Mouse (Mus musculus) Patski (cell line): ENCODE measurements around the gene Ppib. TPM values are rescaled to one million over a fixed set of nuclear protein-coding genes. Genes with fewer than 3 reads are reported as not detected.

Source experiments
- ATAC-seq: fragments of 100-300 bp; one replicate; pipeline ENCODE4 v1.8.0; 2021
- CTCF ChIA-PET: fragments of 350-600 bp; sonication (Branson Sonifier 250); formaldehyde crosslinking; loops from one replicate; lab custom pipeline; 2022; ENCODE audit warnings: inconsistent platforms; lab: Charles Lee
- POLR2A ChIA-PET: fragments of 350-600 bp; sonication (Branson Sonifier 250); formaldehyde crosslinking; loops from one replicate; lab custom pipeline; 2022; ENCODE audit warnings: antibody characterized with exemption, inconsistent platforms; lab: Charles Lee
- DNase-seq: peaks from one replicate; pipeline ENCODE4 v3.0.0-alpha.2; 2011; ENCODE audit warnings: low read depth, low spot score
- H3K27me3 ChIP-seq: fragments of 371-371 bp; one replicate; pipeline ENCODE4 v1.5.1; 2021
- CTCF ChIP-seq: fragments of 100-300 bp; IDR thresholded peaks from one replicate; pipeline ENCODE4 v1.5.1; 2021
- in situ Hi-C: fragments of 300-500 bp; cut with MboI; formaldehyde crosslinking; loops from 3 replicates; pipeline ENCODE4 v1.11.1; 2018; ENCODE audit warnings: low pct_unique_long_range_greater_than_20kb, mixed read lengths
- polyA plus RNA-seq: library from polyadenylated mRNA; unstranded; gene quantifications from one replicate; pipeline ENCODE4 v1.2.3, GENCODE M21; 2021

The Ppib gene
- polyA plus RNA-seq, 1 experiment from 2014 or later = 715 TPM

- no peaks in the 10 kb centered on the region for H3K27me3 ChIP-seq
- DNase-seq = no peak
- CTCF ChIA-PET = interaction anchor here (1.2 to 2.0 kb wide), 3 partner anchors 13 to 23 kb away, joined by 3 to 7 read pairs (median 7); no protein-coding TSS in a partner anchor
- POLR2A ChIA-PET = interaction anchor here (1.5 kb wide), 1 partner anchor 13 kb away, joined by 3 read pairs; no protein-coding TSS in a partner anchor
- no peak for TF ChIP-seq CTCF
- no peak for ATAC-seq
- in situ Hi-C loops = no loop called here
Measured at GRCm38 (mm10) chr9:66091327-66092231, 31.6 kb downstream of the Ppib start.

GRCm38 (mm10) chr9:66092664-66093063 is 32.6 kb downstream of the Ppib start:
- in situ Hi-C loops = no loop called here
- ChIA-PET POLR2A (interaction anchor here (1.5 kb wide), 1 partner anchor 12 kb away, joined by 3 read pairs; no protein-coding TSS in a partner anchor), CTCF (interaction anchor here (1.8 kb wide), 1 partner anchor 18 kb away, joined by 4 read pairs; no protein-coding TSS in a partner anchor)
- H3K27me3 ChIP-seq = no peaks in the 10 kb centered on the region
- DNase-seq = no peak
- no peak for TF ChIP-seq CTCF
- no peak for ATAC-seq

GRCm38 (mm10) chr9:66101577-66101976 is 41.6 kb downstream of the Ppib start:
- ChIA-PET CTCF (interaction anchor here (0.6 kb wide), 1 partner anchor 15 kb away, joined by 3 read pairs; no protein-coding TSS in a partner anchor), POLR2A (no interaction called here)
- in situ Hi-C loops = no loop called here
- ATAC-seq (no peak), DNase-seq (no peak)
- H3K27me3 ChIP-seq = no peaks in the 10 kb centered on the region
- TF ChIP-seq CTCF = no peak

GRCm38 (mm10) chr9:66102668-66103067 is 42.6 kb downstream of the Ppib start:
- TF ChIP-seq CTCF = no peak
- ChIA-PET CTCF (no interaction called here), POLR2A (no interaction called here)
- in situ Hi-C loops = no loop called here
- ATAC-seq (no peak), DNase-seq (no peak)
- H3K27me3 ChIP-seq = no peaks in the 10 kb centered on the region

GRCm38 (mm10) chr9:66104601-66105000 is 44.6 kb downstream of the Ppib start:
- no peak for DNase-seq
- POLR2A ChIA-PET = interaction anchor here (0.8 kb wide), 1 partner anchor 12 kb away, joined by 3 read pairs; no protein-coding TSS in a partner anchor
- ATAC-seq = no peak
- in situ Hi-C loops = no loop called here
- TF ChIP-seq CTCF = no peak
- no peaks in the 10 kb centered on the region for H3K27me3 ChIP-seq
- CTCF ChIA-PET = interaction anchor here (0.7 kb wide), 1 partner anchor 9 kb away, joined by 3 read pairs; no protein-coding TSS in a partner anchor

GRCm38 (mm10) chr9:66105168-66105567 is 45.1 kb downstream of the Ppib start:
- DNase-seq (no peak), ATAC-seq (no peak)
- in situ Hi-C loops = no loop called here
- H3K27me3 ChIP-seq = no peaks in the 10 kb centered on the region
- TF ChIP-seq CTCF = no peak
- ChIA-PET CTCF (interaction anchor here (0.7 to 1.4 kb wide), 3 partner anchors 10 to 18 kb away, joined by 3 to 7 read pairs (median 3); no protein-coding TSS in a partner anchor), POLR2A (no interaction called here)

GRCm38 (mm10) chr9:66109574-66109973 is 49.6 kb downstream of the Ppib start:
- in situ Hi-C loops = no loop called here
- no peak for ATAC-seq
- ChIA-PET CTCF (interaction anchor here (0.7 to 1.6 kb wide), 3 partner anchors 14 to 20 kb away, joined by 3 to 4 read pairs (median 3); no protein-coding TSS in a partner anchor), POLR2A (no interaction called here)
- TF ChIP-seq CTCF = no peak
- no peak for DNase-seq
- H3K27me3 ChIP-seq = no peaks in the 10 kb centered on the region

- ChIA-PET CTCF (interaction anchor here (0.7 to 1.6 kb wide), 3 partner anchors 13 to 21 kb away, joined by 3 to 4 read pairs (median 3); no protein-coding TSS in a partner anchor), POLR2A (no interaction called here)
- ATAC-seq (no peak), DNase-seq (no peak)
- no peaks in the 10 kb centered on the region for H3K27me3 ChIP-seq
- in situ Hi-C loops = no loop called here
- TF ChIP-seq CTCF = no peak
Measured at GRCm38 (mm10) chr9:66110126-66110525, 50.1 kb downstream of the Ppib start.

- H3K27me3 ChIP-seq = no peaks in the 10 kb centered on the region
- no peak for TF ChIP-seq CTCF
- no peak for ATAC-seq
- no peak for DNase-seq
- ChIA-PET CTCF (interaction anchor here (1.2 to 1.6 kb wide), 2 partner anchors 13 to 17 kb away, joined by 3 to 4 read pairs; no protein-coding TSS in a partner anchor), POLR2A (no interaction called here)
- in situ Hi-C loops = no loop called here
Measured at GRCm38 (mm10) chr9:66110611-66111379, 50.8 kb downstream of the Ppib start.

GRCm38 (mm10) chr9:66114341-66114740 is 54.3 kb downstream of the Ppib start:
- DNase-seq (no peak), ATAC-seq (no peak)
- POLR2A ChIA-PET = no interaction called here
- in situ Hi-C loops = no loop called here
- no peaks in the 10 kb centered on the region for H3K27me3 ChIP-seq
- no peak for TF ChIP-seq CTCF
- CTCF ChIA-PET = interaction anchor here (1.0 kb wide), 1 partner anchor 9 kb away, joined by 4 read pairs; no protein-coding TSS in a partner anchor

Other genes with a start within 250 kb of the Ppib start
- 25.7 TPM for gene Zfp609, start 232.7 kb upstream of the Ppib start, polyA plus RNA-seq
- gene Pclaf, start 170.0 kb upstream of the Ppib start, polyA plus RNA-seq = 66.1 TPM
- gene Trip4, start 151.4 kb upstream of the Ppib start, polyA plus RNA-seq = 41.0 TPM
- gene Csnk1g1, start 151.3 kb upstream of the Ppib start, polyA plus RNA-seq = 13.1 TPM
- 0.44 TPM for gene Snx22, start 9.5 kb downstream of the Ppib start, polyA plus RNA-seq
- 103 TPM for gene Snx1, start 66.4 kb downstream of the Ppib start, polyA plus RNA-seq
- 94.8 TPM for gene Ciao2a, start 66.4 kb downstream of the Ppib start, polyA plus RNA-seq
- gene Dapk2, start 98.0 kb downstream of the Ppib start, polyA plus RNA-seq = 0.19 TPM